ENCODE assay signal across 9 mouse cellular contexts in the genomic region with DNA sequence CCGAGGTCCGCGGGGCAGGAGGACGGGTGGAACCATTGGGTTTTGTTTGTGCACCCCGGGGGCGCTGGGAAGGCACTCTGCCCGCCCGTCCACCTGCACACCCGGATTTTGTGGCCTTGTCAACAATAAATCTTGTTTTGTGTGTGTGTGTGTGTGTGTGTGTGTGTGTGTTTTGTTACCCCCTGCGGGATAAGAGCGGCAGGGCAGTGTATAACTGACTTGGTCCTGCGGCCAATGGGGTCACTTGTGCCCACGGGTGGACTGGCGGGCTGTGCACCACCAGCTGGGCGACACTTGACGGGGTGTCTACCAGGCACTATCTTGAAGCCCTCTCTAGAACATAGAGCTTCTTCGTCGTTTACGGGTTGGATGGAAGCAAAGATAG. TPM values are rescaled to one million over a fixed set of nuclear protein-coding genes. Genes with fewer than 3 reads are reported as not detected.
A peak's percentile ranks its signal among the peaks of the same experiment; 100 is the strongest.
DNase-seq lines count a peak whose midpoint lies in the region; ATAC-seq lines count a peak whose summit lies in the region.
"Had no signal": no experiment of that assay in that cellular context is flagged by ENCODE, and none has a peak within 500 bp of the region (broad histone marks: within the 10 kb centered on the region; RNA-seq: fewer than 3 reads in every experiment).

No protein-coding gene starts in this region.

- H3K27me3 ChIP-seq in kidney, embryonic 16.5 days (ENCODE audit: insufficient read depth, low read length) = peaks cover 100% of the 10 kb centered on the region
- peaks cover 98% of the 10 kb centered on the region for H3K27me3 ChIP-seq in forebrain, embryonic 11.5 days (ENCODE audit: control insufficient read depth, insufficient read depth, low read length)
- H3K27me3 ChIP-seq in hindbrain, embryonic 16.5 days (replicated peaks; ENCODE audit: control insufficient read depth, insufficient read depth, low read length) = peaks cover 54% of the 10 kb centered on the region
- H3K27me3 ChIP-seq in neural tube, embryonic 11.5 days (ENCODE audit: control insufficient read depth, insufficient read depth, low read length) = peaks cover 97% of the 10 kb centered on the region

- intact Hi-C loops in left cerebral cortex, postnatal 14 days (cut with DNase I) = no loop called here

- ATAC-seq in kidney, embryonic 16.5 days (ENCODE audit: low FRiP score, low TSS enrichment) = peak; percentile 21; the same call in 1 of the 2 replicates
- no peak for ATAC-seq in forebrain, embryonic 11.5 days (replicated peaks; ENCODE audit: low FRiP score)
- ATAC-seq in hindbrain, embryonic 16.5 days = no peak
- peak; percentile 5; the same call in 1 of the 2 replicates for ATAC-seq in neural tube, embryonic 11.5 days (ENCODE audit: insufficient read depth, low FRiP score, low TSS enrichment)

- DNase-seq in kidney, adult 8-10 months = no peak
- no peak for DNase-seq in forebrain, embryonic 11.5 days (ENCODE audit: low spot score)
- DNase-seq in neural tube, embryonic 11.5 days (ENCODE audit: low spot score) = no peak
- no peak for DNase-seq in gastrocnemius, postnatal 10 days
- no peak for DNase-seq in left cerebral cortex, postnatal 14 days (ENCODE audit: low spot score in 2 of 2)
- no peak for DNase-seq in adipocyte (ENCODE audit: low spot score)
- DNase-seq: right cerebral cortex, postnatal 14 days had no signal

- H3K4me2 ChIP-seq in kidney, embryonic 16.5 days (replicated peaks; ENCODE audit: low read depth, low read length) = peak overlapping the region; percentile 54
- peak overlapping the region; percentile 53; the same call in 1 of the 2 replicates for H3K4me2 ChIP-seq in forebrain, embryonic 11.5 days (ENCODE audit: low read depth, low read length, severe bottlenecking)
- H3K4me2 ChIP-seq in hindbrain, embryonic 16.5 days (ENCODE audit: low read length) = peak overlapping the region; percentile 42
- peak overlapping the region; percentile 49 for H3K4me2 ChIP-seq in neural tube, embryonic 11.5 days (ENCODE audit: low read depth)

- WGBS in kidney, embryonic 16.5 days = 2% methylated on average over 19 of the region's 19 CpGs
- WGBS in forebrain, embryonic 11.5 days = 1% methylated on average over 19 of the region's 19 CpGs
- 1% methylated on average over 19 of the region's 19 CpGs for WGBS in hindbrain, embryonic 16.5 days
- WGBS in neural tube, embryonic 11.5 days = under 1% methylated on average over 19 of the region's 19 CpGs

- peak overlapping the region; percentile 33 for H3K4me3 ChIP-seq in kidney, embryonic 16.5 days (ENCODE audit: low read length)
- H3K4me3 ChIP-seq in forebrain, embryonic 11.5 days (ENCODE audit: low read depth, low read length) = peak overlapping the region; percentile 26
- peak overlapping the region; percentile 43 for H3K4me3 ChIP-seq in hindbrain, embryonic 16.5 days (ENCODE audit: low read length)
- peak overlapping the region; percentile 43 for H3K4me3 ChIP-seq in neural tube, embryonic 11.5 days (ENCODE audit: low read depth, low read length)

- peaks cover 25% of the 10 kb centered on the region for H3K4me1 ChIP-seq in kidney, embryonic 16.5 days (ENCODE audit: insufficient read depth, low read length)
- H3K4me1 ChIP-seq in forebrain, embryonic 11.5 days (replicated peaks; ENCODE audit: control insufficient read depth, insufficient read depth, low read length) = peaks cover 32% of the 10 kb centered on the region
- H3K4me1 ChIP-seq in hindbrain, embryonic 16.5 days (ENCODE audit: control insufficient read depth, insufficient read depth, low read depth, low read length) = peaks cover 9% of the 10 kb centered on the region
- H3K4me1 ChIP-seq in neural tube, embryonic 11.5 days (ENCODE audit: control insufficient read depth, insufficient read depth, low read length) = peaks cover 27% of the 10 kb centered on the region

- no peaks in the 10 kb centered on the region for H3K36me3 ChIP-seq in kidney, embryonic 16.5 days (ENCODE audit: insufficient read depth, low read length)
- no peaks in the 10 kb centered on the region for H3K36me3 ChIP-seq in forebrain, embryonic 11.5 days (ENCODE audit: control insufficient read depth, insufficient read depth, low read length)
- H3K36me3 ChIP-seq in hindbrain, embryonic 16.5 days (ENCODE audit: control insufficient read depth, insufficient read depth, low read length) = no peaks in the 10 kb centered on the region
- no peaks in the 10 kb centered on the region for H3K36me3 ChIP-seq in neural tube, embryonic 11.5 days (ENCODE audit: control insufficient read depth, insufficient read depth, low read length)

- H3K27ac ChIP-seq in kidney, embryonic 16.5 days (ENCODE audit: low read length) = no peak overlapping the region
- no peak overlapping the region for H3K27ac ChIP-seq in forebrain, embryonic 11.5 days (ENCODE audit: low read depth, low read length)
- peak overlapping the region; percentile 66; the same call in 1 of the 2 replicates for H3K27ac ChIP-seq in hindbrain, embryonic 16.5 days (ENCODE audit: low read depth, low read length)
- peak overlapping the region; percentile 53; the same call in 1 of the 2 replicates for H3K27ac ChIP-seq in neural tube, embryonic 11.5 days (ENCODE audit: low read depth, low read length)

- no peak overlapping the region for H3K9ac ChIP-seq in kidney, embryonic 16.5 days (replicated peaks; ENCODE audit: low read length)
- H3K9ac ChIP-seq in forebrain, embryonic 11.5 days (ENCODE audit: low read length) = no peak overlapping the region
- peak overlapping the region; percentile 52 for H3K9ac ChIP-seq in hindbrain, embryonic 16.5 days (ENCODE audit: low read depth, low read length)
- no peak overlapping the region for H3K9ac ChIP-seq in neural tube, embryonic 11.5 days (ENCODE audit: low read length)

- H3K9me3 ChIP-seq in kidney, embryonic 16.5 days (ENCODE audit: low read length) = peaks cover 20% of the 10 kb centered on the region; the same call in 1 of the 2 replicates
- peaks cover 4% of the 10 kb centered on the region for H3K9me3 ChIP-seq in forebrain, embryonic 11.5 days (ENCODE audit: control insufficient read depth, low read length)
- H3K9me3 ChIP-seq in hindbrain, embryonic 16.5 days (ENCODE audit: control insufficient read depth, low read length) = peaks cover 8% of the 10 kb centered on the region
- peaks cover 3% of the 10 kb centered on the region; the same call in 1 of the 2 replicates for H3K9me3 ChIP-seq in neural tube, embryonic 11.5 days (ENCODE audit: control insufficient read depth, low read length)

RNA-seq across cellular contexts. Expression of a gene that starts 1.8 kb away (rescaled TPM):
- polyA plus RNA-seq in kidney, embryonic 16.5 days (2015; fragmentation: Nextera tagmentation; extraction: Ambion mirVana) = 0.14 TPM in 1 of 2 replicates, not detected in the other
- polyA plus RNA-seq in forebrain, embryonic 11.5 days (2014; fragmentation: Nextera tagmentation; extraction: Ambion mirVana) = not detected in 2 replicates
- 9.1 and 11.5 TPM in 2 replicates for polyA plus RNA-seq in hindbrain, embryonic 16.5 days (2015; fragmentation: Nextera tagmentation; extraction: Ambion mirVana)
- 22.4 and 28.5 TPM in 2 replicates for polyA plus RNA-seq in neural tube, embryonic 11.5 days (2014; fragmentation: Nextera tagmentation; extraction: Ambion mirVana)
- not detected for total RNA-seq in gastrocnemius, postnatal 10 days (2021)
- total RNA-seq in left cerebral cortex, postnatal 14 days (2021) = not detected

RNA-seq across cellular contexts. Expression of a gene that starts 38.6 kb away (rescaled TPM):
- polyA plus RNA-seq in kidney, embryonic 16.5 days (2015; fragmentation: Nextera tagmentation; extraction: Ambion mirVana) = 999 and 1,010 TPM in 2 replicates
- polyA plus RNA-seq in forebrain, embryonic 11.5 days (2014; fragmentation: Nextera tagmentation; extraction: Ambion mirVana) = 1,065 and 1,104 TPM in 2 replicates
- 351 and 353 TPM in 2 replicates for polyA plus RNA-seq in hindbrain, embryonic 16.5 days (2015; fragmentation: Nextera tagmentation; extraction: Ambion mirVana)
- 1,037 and 1,076 TPM in 2 replicates for polyA plus RNA-seq in neural tube, embryonic 11.5 days (2014; fragmentation: Nextera tagmentation; extraction: Ambion mirVana)
- total RNA-seq in gastrocnemius, postnatal 10 days (2021) = 100 to 1,000 TPM; 197 to 218 TPM
- 100 to 1,000 TPM; 157 to 166 TPM for total RNA-seq in left cerebral cortex, postnatal 14 days (2021)

RNA-seq across cellular contexts. Expression of a gene that starts 54.4 kb away (rescaled TPM):
- 1.7 and 2.1 TPM in 2 replicates for polyA plus RNA-seq in kidney, embryonic 16.5 days (2015; fragmentation: Nextera tagmentation; extraction: Ambion mirVana)
- 2.7 and 4.1 TPM in 2 replicates for polyA plus RNA-seq in forebrain, embryonic 11.5 days (2014; fragmentation: Nextera tagmentation; extraction: Ambion mirVana)
- polyA plus RNA-seq in hindbrain, embryonic 16.5 days (2015; fragmentation: Nextera tagmentation; extraction: Ambion mirVana) = 7.2 and 9.0 TPM in 2 replicates
- polyA plus RNA-seq in neural tube, embryonic 11.5 days (2014; fragmentation: Nextera tagmentation; extraction: Ambion mirVana) = 6.8 and 9.9 TPM in 2 replicates
- 1 to 10 TPM; 7.3 to 9.3 TPM for total RNA-seq in gastrocnemius, postnatal 10 days (2021)
- total RNA-seq in left cerebral cortex, postnatal 14 days (2021) = 1 to 10 TPM; 2.5 to 3.7 TPM

Comparison
In these comparisons a context has a peak if more than half of its experiments do, and no peak if none do; other contexts are left out.
1. ATAC-seq: peak in kidney, embryonic 16.5 days (single experiment) and neural tube, embryonic 11.5 days (single experiment); none in forebrain, embryonic 11.5 days (single experiment) and hindbrain, embryonic 16.5 days (single experiment).
2. H3K27ac ChIP-seq: peak in hindbrain, embryonic 16.5 days (single experiment) and neural tube, embryonic 11.5 days (single experiment); none in kidney, embryonic 16.5 days (single experiment) and forebrain, embryonic 11.5 days (single experiment).
3. Peak in every context shown above with its lines, with median percentiles within 50 percentile points of each other: H3K4me2 ChIP-seq and H3K4me3 ChIP-seq.